Mouse (Mus musculus): ENCODE measurements at regions not wholly inside any gene's neighbourhood (a gene's known extent, or its start where the extent isn't known, plus 50 kb on each side); places are given as distances from the start of the nearest gene placed in this dataset.

GRCm38 (mm10) chrX:167152611-167153010, 56.5 kb downstream of the Tmsb4x start:
- no peak for DNase-seq (ENCODE audit: low spot score in 2 of 2)

GRCm38 (mm10) chrX:167151341-167151740, 57.8 kb downstream of the Tmsb4x start:
- DNase-seq (ENCODE audit: low spot score in 2 of 2), result no peak

- no peak for DNase-seq (ENCODE audit: low spot score in 2 of 2)
Measured at GRCm38 (mm10) chrX:167149400-167149799, 59.7 kb downstream of the Tmsb4x start.

- no peak for DNase-seq (ENCODE audit: low spot score in 2 of 2)
Measured at GRCm38 (mm10) chrX:167146513-167147360, 62.4 kb downstream of the Tmsb4x start.

GRCm38 (mm10) chrX:167145508-167146182, 63.5 kb downstream of the Tmsb4x start:
- DNase-seq (ENCODE audit: low spot score in 2 of 2), result no peak

- DNase-seq (ENCODE audit: low spot score in 2 of 2), result no peak
Measured at GRCm38 (mm10) chrX:167139110-167139509, 70.0 kb downstream of the Tmsb4x start.

- no peak for DNase-seq (ENCODE audit: low spot score in 2 of 2)
Measured at GRCm38 (mm10) chrX:167134250-167134649, 74.9 kb downstream of the Tmsb4x start.

- no peak for DNase-seq (ENCODE audit: low spot score in 2 of 2)
Measured at GRCm38 (mm10) chrX:167132989-167133395, 76.1 kb downstream of the Tmsb4x start.

GRCm38 (mm10) chrX:167131317-167131716, 77.8 kb downstream of the Tmsb4x start:
- no peak for DNase-seq (ENCODE audit: low spot score in 2 of 2)

GRCm38 (mm10) chrX:167130601-167131000, 78.5 kb downstream of the Tmsb4x start:
- no peak for DNase-seq (ENCODE audit: low spot score in 2 of 2)

GRCm38 (mm10) chrX:167119288-167119687, 89.8 kb downstream of the Tmsb4x start:
- no peak for DNase-seq (ENCODE audit: low spot score in 2 of 2)

GRCm38 (mm10) chrX:167115096-167115495, 94.0 kb downstream of the Tmsb4x start:
- no peak for DNase-seq (ENCODE audit: low spot score in 2 of 2)

- no peak for DNase-seq (ENCODE audit: low spot score in 2 of 2)
Measured at GRCm38 (mm10) chrX:167111059-167111871, 97.8 kb downstream of the Tmsb4x start.

GRCm38 (mm10) chrX:167108356-167108755, 100.8 kb downstream of the Tmsb4x start:
- peak in 1 of 2 experiments; percentile 15 for DNase-seq (ENCODE audit: low spot score in 2 of 2)

- DNase-seq (ENCODE audit: low spot score in 2 of 2), result no peak
Measured at GRCm38 (mm10) chrX:167107469-167107868, 101.6 kb downstream of the Tmsb4x start.

GRCm38 (mm10) chrX:167105931-167106417, 103.1 kb downstream of the Tmsb4x start:
- peak in 1 of 2 experiments; percentile 18 for DNase-seq (ENCODE audit: low spot score in 2 of 2)

- no peak for DNase-seq (ENCODE audit: low spot score in 2 of 2)
Measured at GRCm38 (mm10) chrX:167105354-167105753, 103.8 kb downstream of the Tmsb4x start.

- no peak for DNase-seq (ENCODE audit: low spot score in 2 of 2)
Measured at GRCm38 (mm10) chrX:167104247-167104621, 104.9 kb downstream of the Tmsb4x start.

GRCm38 (mm10) chrX:167103501-167104246, 105.4 kb downstream of the Tmsb4x start:
- DNase-seq (ENCODE audit: low spot score in 2 of 2), result no peak

- no peak for DNase-seq (ENCODE audit: low spot score in 2 of 2)
Measured at GRCm38 (mm10) chrX:167101929-167102328, 107.2 kb downstream of the Tmsb4x start.

- DNase-seq (ENCODE audit: low spot score in 2 of 2), result peak in 1 of 2 experiments; percentile 49
Measured at GRCm38 (mm10) chrX:167099411-167099810, 109.7 kb downstream of the Tmsb4x start.

Data from spleen, postnatal 4 days (tissue).